Mouse (Mus musculus) embryo, embryonic 11 days (tissue): ENCODE data around the gene Tmc2.
A peak's percentile ranks its signal among the peaks of the same experiment; 100 is the strongest.

Source experiments
- DNase-seq: peaks from one replicate; pipeline ENCODE4 v3.0.0-alpha.2; 2015

The Tmc2 gene

GRCm38 (mm10) chr2:130194894-130195293 lies at the start of gene Tmc2:
Tmc2 (plus strand) TSS chr2:130195194.
- no peak for DNase-seq

GRCm38 (mm10) chr2:130146089-130146668 lies 48.8 kb upstream of the Tmc2 start:
- no peak for DNase-seq

GRCm38 (mm10) chr2:130155171-130155570 lies 39.8 kb upstream of the Tmc2 start:
- no peak for DNase-seq

- DNase-seq = no peak
Observed at GRCm38 (mm10) chr2:130155851-130156250, 39.1 kb upstream of the Tmc2 start.

- DNase-seq = no peak
Observed at GRCm38 (mm10) chr2:130157231-130158087, 37.5 kb upstream of the Tmc2 start.

- no peak for DNase-seq
Observed at GRCm38 (mm10) chr2:130158088-130158437, 36.9 kb upstream of the Tmc2 start.

- no peak for DNase-seq
Observed at GRCm38 (mm10) chr2:130162701-130163100, 32.3 kb upstream of the Tmc2 start.

GRCm38 (mm10) chr2:130166311-130167214 lies 28.4 kb upstream of the Tmc2 start:
- peak; percentile 57 for DNase-seq

- DNase-seq = peak; percentile 78
Observed at GRCm38 (mm10) chr2:130167861-130168260, 27.1 kb upstream of the Tmc2 start.

- DNase-seq = no peak
Observed at GRCm38 (mm10) chr2:130171674-130172073, 23.3 kb upstream of the Tmc2 start.

- DNase-seq = no peak
Observed at GRCm38 (mm10) chr2:130176820-130177219, 18.2 kb upstream of the Tmc2 start.

- DNase-seq = peak; percentile 38
Observed at GRCm38 (mm10) chr2:130178381-130178705, 16.7 kb upstream of the Tmc2 start.

GRCm38 (mm10) chr2:130178706-130179506 lies 16.1 kb upstream of the Tmc2 start, which contains the start of gene Snrpb:
Snrpb (minus strand) TSS chr2:130179403.
- peak; percentile 96 for DNase-seq

- DNase-seq = no peak
Observed at GRCm38 (mm10) chr2:130179507-130180019, 15.4 kb upstream of the Tmc2 start.

- no peak for DNase-seq
Observed at GRCm38 (mm10) chr2:130188391-130188790, 6.6 kb upstream of the Tmc2 start.

- no peak for DNase-seq
Observed at GRCm38 (mm10) chr2:130200961-130201360, 6.0 kb downstream of the Tmc2 start.

- no peak for DNase-seq
Observed at GRCm38 (mm10) chr2:130207376-130207775, 12.4 kb downstream of the Tmc2 start.

GRCm38 (mm10) chr2:130207996-130208395 lies 13.0 kb downstream of the Tmc2 start:
- DNase-seq = no peak

- no peak for DNase-seq
Observed at GRCm38 (mm10) chr2:130209636-130210035, 14.6 kb downstream of the Tmc2 start.

- DNase-seq = no peak
Observed at GRCm38 (mm10) chr2:130211581-130211980, 16.6 kb downstream of the Tmc2 start.

- peak; percentile 71 for DNase-seq
Observed at GRCm38 (mm10) chr2:130246912-130247311, 51.9 kb downstream of the Tmc2 start.

- DNase-seq = no peak
Observed at GRCm38 (mm10) chr2:130248226-130248625, 53.2 kb downstream of the Tmc2 start.
